Mouse (Mus musculus): ENCODE measurements around the gene Helz.

The Helz gene

DNA sequence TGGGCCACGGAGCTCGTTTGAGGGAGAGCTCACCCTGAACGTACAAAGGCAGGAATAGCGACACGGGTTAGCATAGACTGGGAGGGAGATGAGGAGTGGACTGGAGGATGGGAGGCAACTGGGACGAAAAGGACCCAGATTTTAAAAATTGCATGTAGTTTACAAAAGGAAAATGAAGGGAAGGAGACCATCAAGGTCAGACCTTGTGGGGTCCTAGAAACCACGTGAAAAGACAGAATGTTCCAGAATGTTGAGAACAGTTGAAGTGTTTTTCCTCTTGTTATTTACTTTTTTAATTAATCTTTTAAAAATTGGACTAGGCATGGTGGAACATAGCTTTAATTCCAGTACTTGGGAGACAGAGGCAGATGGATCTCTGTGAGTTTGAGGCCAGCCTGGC is 173.3 kb downstream of the Helz start:
- DNase-seq (ENCODE audit: low read depth) = no peak

DNA sequence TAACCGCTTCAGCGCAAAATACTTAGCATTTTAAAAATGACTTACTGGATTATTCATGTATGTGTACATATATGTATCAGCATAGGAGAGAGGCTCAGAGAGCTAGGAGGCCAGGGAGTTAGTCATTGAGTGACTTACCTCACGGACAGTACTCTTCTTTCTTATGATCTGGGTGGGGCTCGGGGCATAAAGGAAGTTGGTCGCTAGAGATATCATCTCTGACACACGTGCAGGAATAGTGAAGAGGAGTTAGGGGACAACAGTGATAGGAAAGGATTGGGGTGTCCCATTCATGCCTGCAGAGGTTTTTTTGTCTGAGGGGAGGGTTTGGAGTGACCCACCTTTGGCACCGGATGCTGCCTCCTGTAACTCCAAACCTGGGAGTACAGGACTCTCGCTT is 176.9 kb downstream of the Helz start:
- DNase-seq (ENCODE audit: low read depth) = no peak

- DNase-seq (ENCODE audit: low read depth) = no peak
Observed at GRCm38 (mm10) chr11:107728073-107728863, 180.5 kb downstream of the Helz start.

DNA sequence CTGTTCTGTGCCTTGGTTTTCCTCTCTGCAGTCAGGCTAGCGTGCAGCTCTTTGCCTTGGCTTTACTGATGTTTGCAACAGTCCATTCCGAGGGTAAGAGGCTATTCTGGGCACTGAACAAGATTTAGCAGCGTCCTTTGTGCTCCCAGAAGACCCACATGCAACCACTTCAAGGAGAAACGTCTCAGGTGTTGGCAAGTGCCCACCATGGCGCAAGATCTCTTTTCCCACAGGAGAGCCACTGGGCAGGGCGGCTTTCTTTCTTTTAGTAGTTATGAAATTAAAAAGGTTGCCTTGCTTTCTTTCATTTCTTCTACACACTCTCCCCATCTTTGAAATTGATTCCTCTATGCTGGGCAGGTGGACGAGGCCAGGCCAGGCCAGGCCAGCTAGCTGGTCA is 181.4 kb downstream of the Helz start:
- DNase-seq (ENCODE audit: low read depth) = no peak

GRCm38 (mm10) chr11:107730940-107731339 is 183.2 kb downstream of the Helz start:
- no peak for DNase-seq (ENCODE audit: low read depth)

GRCm38 (mm10) chr11:107731498-107731897 is 183.8 kb downstream of the Helz start:
- DNase-seq (ENCODE audit: low read depth) = no peak

DNA sequence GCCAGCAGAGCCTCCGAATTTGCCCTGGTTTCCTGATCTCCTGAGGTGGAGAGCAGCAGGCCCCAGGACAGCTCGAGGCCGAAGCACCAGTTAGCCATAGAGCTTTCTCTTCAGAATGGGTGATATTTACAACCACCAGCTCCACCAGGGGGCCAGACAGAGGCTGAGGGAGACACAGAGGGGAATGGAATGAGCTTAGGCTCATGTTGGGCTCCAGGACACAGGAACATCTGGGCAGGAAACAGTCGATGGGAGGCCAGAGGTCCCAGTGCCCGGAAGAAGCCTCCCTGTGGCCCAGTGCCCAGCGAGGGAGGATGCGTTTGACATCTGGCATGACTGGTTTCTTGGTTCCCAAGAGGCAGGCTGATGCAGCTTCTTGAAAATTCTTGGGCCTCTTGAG is 186.4 kb downstream of the Helz start:
- DNase-seq (ENCODE audit: low read depth) = no peak

GRCm38 (mm10) chr11:107737886-107738285 is 190.2 kb downstream of the Helz start:
- no peak for DNase-seq (ENCODE audit: low read depth)

GRCm38 (mm10) chr11:107738418-107739099 is 190.8 kb downstream of the Helz start:
- no peak for DNase-seq (ENCODE audit: low read depth)

- no peak for DNase-seq (ENCODE audit: low read depth)
Observed at GRCm38 (mm10) chr11:107743100-107743499, 195.4 kb downstream of the Helz start.

Measured in c-Kit-positive CD71-positive TER-119-negative erythroid progenitor cells, embryonic 14.5 days (primary cell).